8 mouse cellular contexts compared by ENCODE assay signal in the genomic region with DNA sequence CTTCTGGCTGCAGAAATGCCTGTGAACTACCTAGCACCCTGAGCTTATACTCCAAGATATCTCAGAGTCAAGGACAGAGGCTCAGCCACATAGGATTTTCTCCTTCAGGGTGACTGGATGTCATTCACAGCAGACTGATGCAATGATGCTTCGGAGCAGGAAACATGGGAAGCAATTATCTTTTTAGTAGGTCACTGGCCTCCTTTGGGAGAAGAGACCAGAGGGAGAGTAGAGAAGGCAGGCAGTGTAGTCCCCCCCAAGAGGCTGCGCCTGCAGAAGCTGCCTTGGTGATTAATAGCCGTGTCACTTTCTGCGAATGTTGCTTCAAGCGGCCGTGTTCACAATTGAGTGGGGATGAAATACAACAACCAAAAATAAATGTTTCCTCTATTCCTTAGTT.
DNase-seq lines count a peak whose midpoint lies in the region; ATAC-seq and TF ChIP-seq lines count a peak whose summit lies in the region.

No protein-coding gene starts in this region.

- no peak for TF ChIP-seq POLR2A in lung, adult 2 months (IDR thresholded peaks at IDR 0.05; ENCODE audit: borderline replicate concordance, extremely low read depth, low read depth, low read length)

- H3K4me2 ChIP-seq in forebrain, postnatal 0 days (ENCODE audit: low read depth): no peak overlapping the region

- no peaks in the 10 kb centered on the region for H3K36me3 ChIP-seq in forebrain, postnatal 0 days (ENCODE audit: insufficient read depth)
- no peaks in the 10 kb centered on the region for H3K36me3 ChIP-seq in forebrain, embryonic 10.5 days (replicated peaks)

- DNase-seq in forebrain, postnatal 0 days: no peak
- DNase-seq in forebrain, embryonic 10.5 days (ENCODE audit: extremely low spot score, low spot score): no peak
- peak; percentile 17 for DNase-seq in lung, postnatal 10 days
- DNase-seq in lung, adult 2 months: no peak
- DNase-seq in left cerebral cortex, postnatal 36 days (ENCODE audit: low spot score in 2 of 2): peak; percentile 12
- peak; percentile 38 for DNase-seq in right cerebral cortex, adult 2 months (ENCODE audit: low spot score in 2 of 2)
- no peak for DNase-seq in heart, adult 8-10 months (ENCODE audit: low spot score)

- no peak overlapping the region for H3K4me3 ChIP-seq in forebrain, postnatal 0 days (ENCODE audit: low read depth, low read length)
- no peak overlapping the region for H3K4me3 ChIP-seq in forebrain, embryonic 10.5 days
- no peak overlapping the region for H3K4me3 ChIP-seq in lung, adult 2 months (replicated peaks; ENCODE audit: extremely low read depth, low read depth, low read length)

- H3K9me3 ChIP-seq in forebrain, postnatal 0 days (ENCODE audit: low read length): no peaks in the 10 kb centered on the region
- H3K9me3 ChIP-seq in forebrain, embryonic 10.5 days: no peaks in the 10 kb centered on the region

- H3K27ac ChIP-seq in forebrain, postnatal 0 days (ENCODE audit: low read depth, low read length): peak overlapping the region; percentile 50; the same call in 1 of the 2 replicates
- H3K27ac ChIP-seq in forebrain, embryonic 10.5 days: no peak overlapping the region

- WGBS in forebrain, postnatal 0 days: 51% methylated on average over 6 of the region's 6 CpGs
- WGBS in forebrain, embryonic 10.5 days: 86% methylated on average over 6 of the region's 6 CpGs
- 39% methylated on average over 6 of the region's 6 CpGs for WGBS in lung, adult 2 months

- peaks cover 7% of the 10 kb centered on the region; the same call in 1 of the 2 replicates for H3K4me1 ChIP-seq in forebrain, postnatal 0 days (ENCODE audit: insufficient read depth)
- H3K4me1 ChIP-seq in forebrain, embryonic 10.5 days: peaks cover 8% of the 10 kb centered on the region
- H3K4me1 ChIP-seq in lung, adult 2 months (ENCODE audit: control insufficient read depth, insufficient read depth, low read length): no peaks in the 10 kb centered on the region; the same call in 1 of the 2 replicates

- TF ChIP-seq CTCF in forebrain, postnatal 0 days (IDR thresholded peaks at IDR 0.05; ENCODE audit: low read depth): no peak
- no peak for TF ChIP-seq CTCF in lung, adult 2 months (IDR thresholded peaks at IDR 0.05; ENCODE audit: insufficient read depth, low read length)

- intact Hi-C loops in left cerebral cortex, postnatal 36 days (cut with DNase I): no loop called here

- ATAC-seq in forebrain, postnatal 0 days: peak; percentile 26; the same call in 1 of the 2 replicates
- ATAC-seq in activated CD4-positive, CD25-positive, alpha-beta regulatory T cell, adult 4 months: no peak

- H3K27me3 ChIP-seq in forebrain, postnatal 0 days (ENCODE audit: insufficient read depth, low read length): no peaks in the 10 kb centered on the region
- no peaks in the 10 kb centered on the region for H3K27me3 ChIP-seq in forebrain, embryonic 10.5 days (ENCODE audit: poor library complexity, severe bottlenecking)

- no peak overlapping the region for H3K9ac ChIP-seq in forebrain, postnatal 0 days

Comparison
In these comparisons a context has a peak if more than half of its experiments do, and no peak if none do; other contexts are left out.
1. DNase-seq: peak in lung, postnatal 10 days (single experiment), left cerebral cortex, postnatal 36 days (2 of 2) and right cerebral cortex, adult 2 months (2 of 2); none in forebrain, postnatal 0 days (single experiment), forebrain, embryonic 10.5 days (single experiment), lung, adult 2 months (single experiment) and heart, adult 8-10 months (single experiment).